Mouse (Mus musculus) myocyte (in vitro differentiated cells): ENCODE measurements around the gene Gm9639. TPM values are rescaled to one million over a fixed set of nuclear protein-coding genes. Genes with fewer than 3 reads are reported as not detected.

Experiments
- H3K27me3 ChIP-seq: one replicate; pipeline ENCODE4 v1.6.1; 2011; ENCODE audit not compliant: control insufficient read depth, insufficient read depth, insufficient read length
- H3K36me3 ChIP-seq: one replicate; pipeline ENCODE4 v1.6.1; 2011; ENCODE audit not compliant: control insufficient read depth, insufficient read depth
- H3K4me2 ChIP-seq: one replicate; pipeline ENCODE4 v1.6.1; 2011; ENCODE audit warnings: low read depth, control low read depth
- H3K4me3 ChIP-seq: one replicate; pipeline ENCODE4 v1.5.1; 2011; ENCODE audit warnings: mild to moderate bottlenecking, control low read depth, moderate library complexity
- H3K79me2 ChIP-seq: one replicate; pipeline ENCODE4 v1.6.1; 2011; ENCODE audit not compliant: control insufficient read depth, insufficient read depth
- H3ac ChIP-seq: one replicate; pipeline ENCODE4 v1.6.1; 2011; ENCODE audit not compliant: control insufficient read depth, insufficient read length
- CEBPB ChIP-seq: IDR thresholded peaks from 2 replicates; pipeline ENCODE4 v1.6.1; 2011; ENCODE audit warnings: mild to moderate bottlenecking, moderate library complexity; ENCODE audit not compliant: poor library complexity, insufficient read depth, severe bottlenecking
- E2F4 ChIP-seq: IDR thresholded peaks from one replicate; pipeline ENCODE4 v1.6.1; 2011; ENCODE audit warnings: mild to moderate bottlenecking, control low read depth, moderate library complexity; ENCODE audit not compliant: insufficient read depth
- MAX ChIP-seq: IDR thresholded peaks from one replicate; pipeline ENCODE4 v1.6.1; 2011; ENCODE audit warnings: low read depth, mild to moderate bottlenecking, control low read depth
- MYOD1 ChIP-seq, 3 experiments: IDR thresholded peaks; one replicate each; pipeline ENCODE4 v1.6.1; 2011; ENCODE audit warnings: control low read depth in 2 of 3, low read depth in 2 of 3, mild to moderate bottlenecking in 2 of 3, moderate library complexity in 1 of 3; ENCODE audit not compliant: insufficient read length in 2 of 3, control insufficient read depth in 1 of 3
- MYOG ChIP-seq, 3 experiments: IDR thresholded peaks; one replicate each; pipeline ENCODE4 v1.6.1; 2011; ENCODE audit warnings: control low read depth in 2 of 3, low read depth in 2 of 3, mild to moderate bottlenecking in 2 of 3; ENCODE audit not compliant: insufficient read length in 2 of 3, control insufficient read depth in 1 of 3, insufficient read depth in 1 of 3
- POLR2A ChIP-seq: IDR thresholded peaks from one replicate; pipeline ENCODE4 v1.6.1; 2011; ENCODE audit warnings: low read depth, mild to moderate bottlenecking, control low read depth, moderate library complexity; ENCODE audit not compliant: insufficient read length
- POLR2AphosphoS2 ChIP-seq: IDR thresholded peaks from one replicate; pipeline ENCODE4 v1.6.1; 2011; ENCODE audit warnings: low read depth, control low read depth; ENCODE audit not compliant: insufficient read length
- REST ChIP-seq: IDR thresholded peaks from one replicate; pipeline ENCODE4 v1.6.1; 2011; ENCODE audit warnings: mild to moderate bottlenecking, control low read depth, moderate library complexity; ENCODE audit not compliant: insufficient read depth, insufficient read length
- SRF ChIP-seq: IDR thresholded peaks from one replicate; pipeline ENCODE4 v1.6.1; 2011; ENCODE audit warnings: low read depth; ENCODE audit not compliant: control insufficient read depth, insufficient read length
- TCF12 ChIP-seq: IDR thresholded peaks from one replicate; pipeline ENCODE4 v1.6.1; 2011; ENCODE audit warnings: mild to moderate bottlenecking, control low read depth; ENCODE audit not compliant: poor library complexity, insufficient read depth, severe bottlenecking
- TCF3 ChIP-seq: IDR thresholded peaks from one replicate; pipeline ENCODE4 v1.6.1; 2011; ENCODE audit warnings: low read depth, control low read depth; ENCODE audit not compliant: insufficient read length
- USF1 ChIP-seq: IDR thresholded peaks from one replicate; pipeline ENCODE4 v1.6.1; 2011; ENCODE audit warnings: low read depth, mild to moderate bottlenecking, control low read depth, moderate library complexity
- polyA plus RNA-seq: library from polyadenylated mRNA; unstranded; fragments of >200 nt; fragmentation: generic; extraction: Trizol; gene quantifications from one replicate; pipeline ENCODE4 v1.2.1, GENCODE M21; 2012; ENCODE audit warnings: missing spikeins

Gm9639 gene
- not detected for polyA plus RNA-seq

DNA sequence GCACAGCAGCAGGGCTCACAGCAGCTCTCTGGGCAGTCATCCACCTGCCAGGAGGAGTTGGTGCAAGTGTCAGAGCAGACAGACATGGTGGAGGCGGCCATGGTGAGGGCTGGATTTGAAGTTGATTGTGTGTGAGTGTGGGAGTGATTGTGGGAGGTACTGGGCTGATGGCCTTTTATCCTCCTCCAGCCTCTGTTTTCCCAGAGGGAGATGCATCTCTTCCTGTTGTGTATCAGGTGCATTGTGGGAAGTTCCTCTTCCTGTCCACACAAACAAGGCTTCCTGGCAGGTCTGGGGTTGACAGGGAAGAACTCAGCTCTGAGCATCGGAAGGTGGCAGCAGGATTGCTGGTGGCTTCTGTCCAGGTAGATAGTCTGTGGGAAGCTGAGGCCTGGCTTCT lies at the start of gene Gm9639:
Gene Gm9639 (minus strand): TSS at position 101 of the 400 bp plus-strand sequence.
- Histone ChIP-seq H3K4me2 (no peak within 1 kb of the TSS), H3ac (no peak within 1 kb of the TSS), H3K36me3 (no peaks in the 10 kb centered on the region), H3K79me2 (no peaks in the 10 kb centered on the region), H3K4me3 (no peak within 1 kb of the TSS), H3K27me3 (peaks cover 14% of the 10 kb centered on the region)
- TF ChIP-seq REST (no peak), POLR2AphosphoS2 (no peak), MYOD1 (IDR thresholded peaks at IDR 0.05; ENCODE audit: control insufficient read depth in 1 of 3, insufficient read length in 2 of 3, low read depth in 2 of 3) (no peak), TCF12 (no peak), CEBPB (no peak), MAX (no peak)

GRCm38 (mm10) chr10:77839006-77839405 lies 44.1 kb upstream of the Gm9639 start:
- no peaks in the 10 kb centered on the region for H3K79me2 ChIP-seq

GRCm38 (mm10) chr10:77835647-77836046 lies 40.8 kb upstream of the Gm9639 start, which contains the start of gene Krtap10-10:
TSS of gene Krtap10-10 (plus strand) at chr10:77835947.
- Histone ChIP-seq H3K4me3 (no peak within 1 kb of the TSS), H3K4me2 (no peak within 1 kb of the TSS), H3K27me3 (peaks cover 7% of the 10 kb centered on the region), H3ac (no peak within 1 kb of the TSS), H3K36me3 (no peaks in the 10 kb centered on the region), H3K79me2 (no peaks in the 10 kb centered on the region)
- no peak for TF ChIP-seq TCF12
- no peak for TF ChIP-seq POLR2AphosphoS2
- TF ChIP-seq E2F4, result no peak
- no peak for TF ChIP-seq CEBPB
- no peak for TF ChIP-seq SRF
- TF ChIP-seq TCF3, result no peak
- TF ChIP-seq REST, result no peak
- TF ChIP-seq USF1, result no peak
- no peak for TF ChIP-seq POLR2A
- TF ChIP-seq MYOD1 (IDR thresholded peaks at IDR 0.05; ENCODE audit: control insufficient read depth in 1 of 3, insufficient read length in 2 of 3, low read depth in 2 of 3), result no peak
- no peak for TF ChIP-seq MYOG (IDR thresholded peaks at IDR 0.05; ENCODE audit: control insufficient read depth in 1 of 3, insufficient read depth in 1 of 3, insufficient read length in 2 of 3, low read depth in 2 of 3)
- TF ChIP-seq MAX, result no peak

More at GRCm38 (mm10) chr10:77839006-77839405, 44.1 kb upstream of the Gm9639 start:
- H3ac ChIP-seq, result no peak overlapping the region
- H3K4me3 ChIP-seq, result no peak overlapping the region
- H3K27me3 ChIP-seq, result peaks cover 7% of the 10 kb centered on the region
- no peak overlapping the region for H3K4me2 ChIP-seq
- no peaks in the 10 kb centered on the region for H3K36me3 ChIP-seq
- TF ChIP-seq E2F4 (no peak), REST (no peak), POLR2AphosphoS2 (no peak), MYOD1 (IDR thresholded peaks at IDR 0.05; ENCODE audit: control insufficient read depth in 1 of 3, insufficient read length in 2 of 3, low read depth in 2 of 3) (no peak), TCF12 (no peak), POLR2A (no peak), CEBPB (no peak), MAX (no peak), USF1 (no peak), MYOG (IDR thresholded peaks at IDR 0.05; ENCODE audit: control insufficient read depth in 1 of 3, insufficient read depth in 1 of 3, insufficient read length in 2 of 3, low read depth in 2 of 3) (no peak), SRF (no peak), TCF3 (no peak)

- no peak for TF ChIP-seq POLR2A
- TF ChIP-seq MYOG (IDR thresholded peaks at IDR 0.05; ENCODE audit: control insufficient read depth in 1 of 3, insufficient read depth in 1 of 3, insufficient read length in 2 of 3, low read depth in 2 of 3), result no peak
- no peak for TF ChIP-seq REST
- TF ChIP-seq POLR2AphosphoS2, result no peak
- no peak for TF ChIP-seq USF1
- TF ChIP-seq MAX, result no peak
- no peak for TF ChIP-seq E2F4
- TF ChIP-seq TCF12, result no peak
- TF ChIP-seq SRF, result no peak
- no peak for TF ChIP-seq MYOD1 (IDR thresholded peaks at IDR 0.05; ENCODE audit: control insufficient read depth in 1 of 3, insufficient read length in 2 of 3, low read depth in 2 of 3)
- TF ChIP-seq CEBPB, result no peak
- no peak for TF ChIP-seq TCF3
- H3K27me3 ChIP-seq, result peaks cover 11% of the 10 kb centered on the region
- H3K4me2 ChIP-seq, result no peak within 1 kb of the TSS
- no peak within 1 kb of the TSS for H3ac ChIP-seq
- H3K4me3 ChIP-seq, result no peak within 1 kb of the TSS
- H3K79me2 ChIP-seq, result no peaks in the 10 kb centered on the region
- H3K36me3 ChIP-seq, result no peaks in the 10 kb centered on the region
Observed at GRCm38 (mm10) chr10:77826951-77827350, 32.1 kb upstream of the Gm9639 start, which contains the start of gene Krtap10-4. TSS of gene Krtap10-4 (minus strand) at chr10:77827095.

GRCm38 (mm10) chr10:77819203-77819602 lies 24.3 kb upstream of the Gm9639 start:
- H3K27me3 ChIP-seq, result peaks cover 13% of the 10 kb centered on the region
- H3K79me2 ChIP-seq, result no peaks in the 10 kb centered on the region
- H3K4me3 ChIP-seq, result no peak overlapping the region
- TF ChIP-seq MYOG (IDR thresholded peaks at IDR 0.05; ENCODE audit: control insufficient read depth in 1 of 3, insufficient read depth in 1 of 3, insufficient read length in 2 of 3, low read depth in 2 of 3), result no peak
- TF ChIP-seq USF1, result no peak
- TF ChIP-seq POLR2A, result no peak
- no peak for TF ChIP-seq CEBPB
- TF ChIP-seq E2F4, result no peak
- TF ChIP-seq REST, result no peak
- TF ChIP-seq TCF3, result no peak
- TF ChIP-seq MYOD1 (IDR thresholded peaks at IDR 0.05; ENCODE audit: control insufficient read depth in 1 of 3, insufficient read length in 2 of 3, low read depth in 2 of 3), result no peak
- no peak for TF ChIP-seq MAX
- TF ChIP-seq SRF, result no peak
- no peak for TF ChIP-seq POLR2AphosphoS2
- no peak for TF ChIP-seq TCF12
- no peak overlapping the region for H3ac ChIP-seq
- H3K36me3 ChIP-seq, result no peaks in the 10 kb centered on the region
- H3K4me2 ChIP-seq, result no peak overlapping the region
